Mouse (Mus musculus) myocyte (in vitro differentiated cells): ENCODE results near the gene Cdhr3.

Experiments used
- CEBPB ChIP-seq: IDR thresholded peaks from 2 replicates; pipeline ENCODE4 v1.6.1; 2011; ENCODE audit warnings: mild to moderate bottlenecking, moderate library complexity; ENCODE audit not compliant: poor library complexity, insufficient read depth, severe bottlenecking
- MAX ChIP-seq: IDR thresholded peaks from one replicate; pipeline ENCODE4 v1.6.1; 2011; ENCODE audit warnings: low read depth, mild to moderate bottlenecking, control low read depth
- MYOD1 ChIP-seq, 3 experiments: IDR thresholded peaks; one replicate each; pipeline ENCODE4 v1.6.1; 2011; ENCODE audit warnings: control low read depth in 2 of 3, low read depth in 2 of 3, mild to moderate bottlenecking in 2 of 3, moderate library complexity in 1 of 3; ENCODE audit not compliant: insufficient read length in 2 of 3, control insufficient read depth in 1 of 3
- MYOG ChIP-seq, 3 experiments: IDR thresholded peaks; one replicate each; pipeline ENCODE4 v1.6.1; 2011; ENCODE audit warnings: control low read depth in 2 of 3, low read depth in 2 of 3, mild to moderate bottlenecking in 2 of 3; ENCODE audit not compliant: insufficient read length in 2 of 3, control insufficient read depth in 1 of 3, insufficient read depth in 1 of 3
- POLR2A ChIP-seq: IDR thresholded peaks from one replicate; pipeline ENCODE4 v1.6.1; 2011; ENCODE audit warnings: low read depth, mild to moderate bottlenecking, control low read depth, moderate library complexity; ENCODE audit not compliant: insufficient read length
- POLR2AphosphoS2 ChIP-seq: IDR thresholded peaks from one replicate; pipeline ENCODE4 v1.6.1; 2011; ENCODE audit warnings: low read depth, control low read depth; ENCODE audit not compliant: insufficient read length
- TCF12 ChIP-seq: IDR thresholded peaks from one replicate; pipeline ENCODE4 v1.6.1; 2011; ENCODE audit warnings: mild to moderate bottlenecking, control low read depth; ENCODE audit not compliant: poor library complexity, insufficient read depth, severe bottlenecking
- TCF3 ChIP-seq: IDR thresholded peaks from one replicate; pipeline ENCODE4 v1.6.1; 2011; ENCODE audit warnings: low read depth, control low read depth; ENCODE audit not compliant: insufficient read length
- USF1 ChIP-seq: IDR thresholded peaks from one replicate; pipeline ENCODE4 v1.6.1; 2011; ENCODE audit warnings: low read depth, mild to moderate bottlenecking, control low read depth, moderate library complexity

DNA sequence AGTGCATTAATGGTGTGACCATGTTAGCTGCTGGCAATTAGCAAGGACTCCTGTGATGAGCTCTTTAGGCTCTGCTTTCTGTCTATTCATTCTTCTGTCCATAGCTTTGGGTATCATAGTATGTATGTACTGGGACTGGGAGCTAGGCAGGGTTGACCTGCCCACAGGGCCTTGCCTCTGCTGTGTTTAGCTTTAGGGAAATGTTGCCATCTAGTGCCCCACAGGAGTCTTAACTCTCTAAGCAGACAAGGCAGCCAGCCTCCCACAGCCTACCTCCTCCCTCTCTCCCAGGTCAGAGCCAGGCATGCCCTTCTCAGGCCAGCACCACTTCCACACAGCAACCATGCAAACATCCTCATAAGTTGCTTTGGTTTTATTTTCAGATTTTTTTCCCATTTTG is 16.9 kb upstream of the Cdhr3 start:
- TF ChIP-seq POLR2A (no peak), TCF3 (no peak), TCF12 (no peak), MYOD1 (IDR thresholded peaks at IDR 0.05; ENCODE audit: control insufficient read depth in 1 of 3, insufficient read length in 2 of 3, low read depth in 2 of 3) (no peak), MYOG (IDR thresholded peaks at IDR 0.05; ENCODE audit: control insufficient read depth in 1 of 3, insufficient read depth in 1 of 3, insufficient read length in 2 of 3, low read depth in 2 of 3) (no peak), POLR2AphosphoS2 (no peak), MAX (no peak), USF1 (no peak), CEBPB (no peak)
